Mouse (Mus musculus) bone marrow, adult 2 months (tissue): ENCODE measurements at regions not wholly inside any gene's neighbourhood (a gene's known extent, or its start where the extent isn't known, plus 50 kb on each side); places are given as distances from the start of the nearest gene placed in this dataset.

Experiments used
- H3K27ac ChIP-seq: fragments of 200-500 bp; 2 replicates; pipeline ENCODE4 v1.5.1; 2012; ENCODE audit warnings: low read depth, mild to moderate bottlenecking, control low read depth, inconsistent platforms, low read length; ENCODE audit not compliant: control insufficient read depth, poor library complexity, insufficient read depth
- H3K4me1 ChIP-seq: fragments of 200-500 bp; 2 replicates; pipeline ENCODE4 v1.6.1; 2011; ENCODE audit warnings: low read length; ENCODE audit not compliant: control insufficient read depth, insufficient read depth
- H3K4me3 ChIP-seq: fragments of 200-500 bp; replicated peaks from 2 replicates; pipeline ENCODE3; 2011; ENCODE audit warnings: mild to moderate bottlenecking, low read depth, low read length, control low read depth; ENCODE audit not compliant: control insufficient read depth
- CTCF ChIP-seq: fragments of 200-500 bp; IDR thresholded peaks from 2 replicates; pipeline ENCODE4 v1.5.1; 2011; ENCODE audit warnings: low read length, control low read depth; ENCODE audit not compliant: control insufficient read depth, insufficient read depth
- POLR2A ChIP-seq: fragments of 200-500 bp; IDR thresholded peaks from 2 replicates; pipeline ENCODE4 v1.6.1; 2011; ENCODE audit warnings: low read depth, mild to moderate bottlenecking, control low read depth, low read length, borderline replicate concordance; ENCODE audit not compliant: control insufficient read depth
- WGBS: fragments of 180-500 bp; shearing (Covaris S2); methylation state at CpG from one replicate; pipeline ENCODE4 v1.1.7; 2018; 5-methylcytosine and 5-hydroxymethylcytosine counted together

DNA sequence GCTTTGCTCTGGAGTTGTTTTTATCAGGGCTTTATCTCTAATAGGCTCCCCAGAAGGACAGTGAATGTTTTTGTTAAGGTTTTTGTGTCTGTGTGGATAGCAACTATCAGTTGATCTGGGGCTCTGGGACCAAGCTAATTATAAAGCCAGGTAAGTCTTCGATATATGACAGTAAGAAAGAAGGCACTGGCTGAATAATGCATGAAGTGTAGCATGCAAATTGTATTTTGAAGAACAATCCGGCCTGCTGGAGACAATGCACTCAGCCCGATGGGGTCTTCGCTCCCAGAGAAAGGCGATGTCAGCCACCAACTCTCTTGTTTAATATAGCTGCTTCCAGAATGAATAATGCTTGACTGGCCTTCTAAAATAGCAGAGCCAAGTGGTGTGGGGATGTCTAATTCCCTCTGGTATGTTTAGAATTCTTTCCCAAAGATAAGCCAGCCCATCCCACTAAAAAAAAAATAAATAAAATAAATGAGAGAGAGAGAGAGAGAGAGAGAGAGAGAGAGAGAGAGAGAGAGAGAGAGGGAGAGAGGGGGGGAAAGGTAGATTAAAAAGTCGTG lies 68.6 kb downstream of the Dad1 start:
- no peak for TF ChIP-seq POLR2A
- TF ChIP-seq CTCF, result no peak

DNA sequence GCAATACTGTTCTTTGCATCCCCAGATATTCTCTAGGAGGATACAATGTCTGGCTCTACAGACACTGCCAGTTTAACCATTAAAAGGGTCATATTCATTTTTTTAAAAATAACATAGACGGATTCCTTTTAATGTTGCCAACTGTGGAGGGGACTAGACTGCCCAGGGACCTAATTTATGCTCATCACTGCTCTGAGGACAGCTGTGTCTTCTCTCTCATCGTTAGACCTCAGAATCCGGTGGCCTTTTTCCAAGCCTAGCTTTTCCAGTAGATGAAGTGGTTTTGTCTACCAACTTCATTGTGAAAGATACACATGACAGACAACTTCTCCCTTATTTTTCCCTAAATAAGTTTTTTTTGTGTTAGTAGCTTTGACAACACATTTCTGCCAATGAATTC lies 70.0 kb downstream of the Dad1 start:
- 73% methylated on average over 3 of the region's 3 CpGs for WGBS
- H3K4me1 ChIP-seq, result no peaks in the 10 kb centered on the region
- no peak overlapping the region for H3K4me3 ChIP-seq
- H3K27ac ChIP-seq, result no peak overlapping the region
- TF ChIP-seq CTCF (no peak), POLR2A (no peak)

More for the DNA sequence above, 68.6 kb downstream of the Dad1 start:
- no peak overlapping the region for H3K4me3 ChIP-seq
- H3K4me1 ChIP-seq, result no peaks in the 10 kb centered on the region
- 82% methylated on average over 6 of the region's 6 CpGs for WGBS
- H3K27ac ChIP-seq, result no peak overlapping the region

DNA sequence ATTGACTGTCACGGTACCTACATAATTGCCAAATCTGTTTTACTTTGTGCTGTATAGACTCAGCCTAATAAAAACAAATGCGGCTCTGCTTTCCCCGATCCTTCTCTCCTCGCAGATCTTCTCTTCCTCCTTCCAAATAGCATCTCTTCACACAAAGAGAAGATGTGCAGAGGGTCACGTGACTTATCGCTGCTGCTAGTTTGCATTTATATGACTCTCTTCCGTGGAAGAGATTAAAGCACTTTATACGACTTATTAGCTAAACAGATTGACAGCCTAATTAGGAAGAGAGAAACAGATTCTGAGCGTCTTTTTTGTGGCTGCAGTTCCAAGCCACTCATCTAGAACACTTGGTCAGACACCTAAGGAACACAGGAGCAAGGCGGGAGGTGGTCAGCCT lies 71.1 kb downstream of the Dad1 start:
- WGBS, result 84% methylated on average over 10 of the region's 10 CpGs
- Histone ChIP-seq H3K27ac (no peak overlapping the region), H3K4me3 (no peak overlapping the region), H3K4me1 (no peaks in the 10 kb centered on the region)
- TF ChIP-seq POLR2A, result no peak
- TF ChIP-seq CTCF, result no peak

DNA sequence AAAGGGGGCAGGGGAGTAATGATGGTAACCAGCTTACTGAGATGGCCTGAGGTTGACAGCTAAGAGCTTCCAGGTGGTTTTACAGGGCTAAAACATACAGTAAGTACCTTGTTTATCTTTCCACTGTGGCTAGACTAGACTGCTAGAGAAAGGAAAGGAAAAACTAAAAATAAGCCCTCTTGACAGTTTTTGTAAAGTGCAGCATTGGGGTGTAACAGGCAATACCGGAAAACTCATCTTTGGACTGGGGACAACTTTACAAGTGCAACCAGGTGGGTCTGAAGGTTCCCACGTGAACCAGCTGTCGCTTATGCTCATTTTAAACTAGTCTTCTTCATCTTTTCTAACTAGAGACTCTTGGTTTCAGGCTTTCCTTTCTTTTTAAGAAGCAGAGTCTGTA lies 72.6 kb downstream of the Dad1 start:
- no peaks in the 10 kb centered on the region for H3K4me1 ChIP-seq
- no peak for TF ChIP-seq CTCF
- TF ChIP-seq POLR2A, result no peak
- H3K4me3 ChIP-seq, result no peak overlapping the region
- whole genome bisulfite sequencing, result 68% methylated on average over 3 of the region's 3 CpGs
- no peak overlapping the region for H3K27ac ChIP-seq

DNA sequence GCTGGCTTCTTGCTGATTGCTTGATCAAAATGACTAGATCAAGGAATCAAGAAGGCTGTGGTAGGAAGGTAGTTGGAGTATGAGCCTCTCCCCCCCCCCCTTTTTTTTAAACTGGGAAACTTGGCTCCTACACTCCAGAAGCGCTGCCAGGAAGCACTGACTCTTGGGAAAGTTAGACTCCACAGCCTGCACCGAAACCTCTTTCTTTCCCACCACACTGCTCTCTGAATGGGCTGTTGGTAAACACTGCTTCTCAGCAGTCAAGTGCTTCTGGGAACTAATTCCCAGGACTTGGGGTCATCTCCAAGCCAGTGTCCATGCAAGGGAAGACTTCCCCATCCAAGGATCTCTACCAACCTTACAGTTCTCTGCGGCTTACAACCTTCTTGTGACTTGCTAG lies 73.2 kb downstream of the Dad1 start:
- WGBS, result 84% methylated on average over 3 of the region's 3 CpGs
- Histone ChIP-seq H3K4me3 (no peak overlapping the region), H3K27ac (no peak overlapping the region), H3K4me1 (no peaks in the 10 kb centered on the region)
- TF ChIP-seq CTCF (no peak), POLR2A (no peak)

DNA sequence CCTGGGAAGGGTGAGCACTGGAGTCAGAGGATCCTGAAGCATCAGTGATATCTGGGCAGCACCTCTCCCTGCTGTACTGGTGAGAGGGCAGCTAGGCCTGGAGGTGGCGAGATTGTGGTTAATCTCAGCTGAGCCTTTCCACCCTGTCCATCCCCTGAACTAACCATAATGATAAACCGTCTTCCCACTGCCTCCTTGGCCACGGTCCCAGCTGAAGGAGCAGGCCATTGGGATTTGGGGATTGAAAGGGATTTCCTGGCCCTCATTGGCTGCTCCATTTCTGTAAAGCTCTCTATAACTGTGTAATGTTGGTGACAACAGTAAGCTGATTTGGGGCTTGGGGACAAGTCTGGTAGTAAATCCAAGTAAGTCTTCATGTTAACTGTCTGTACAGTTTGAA lies 73.6 kb downstream of the Dad1 start:
- no peak for TF ChIP-seq POLR2A
- TF ChIP-seq CTCF, result no peak
- Histone ChIP-seq H3K27ac (no peak overlapping the region), H3K4me1 (no peaks in the 10 kb centered on the region), H3K4me3 (no peak overlapping the region)
- WGBS, result 57% methylated on average over 3 of the region's 3 CpGs

DNA sequence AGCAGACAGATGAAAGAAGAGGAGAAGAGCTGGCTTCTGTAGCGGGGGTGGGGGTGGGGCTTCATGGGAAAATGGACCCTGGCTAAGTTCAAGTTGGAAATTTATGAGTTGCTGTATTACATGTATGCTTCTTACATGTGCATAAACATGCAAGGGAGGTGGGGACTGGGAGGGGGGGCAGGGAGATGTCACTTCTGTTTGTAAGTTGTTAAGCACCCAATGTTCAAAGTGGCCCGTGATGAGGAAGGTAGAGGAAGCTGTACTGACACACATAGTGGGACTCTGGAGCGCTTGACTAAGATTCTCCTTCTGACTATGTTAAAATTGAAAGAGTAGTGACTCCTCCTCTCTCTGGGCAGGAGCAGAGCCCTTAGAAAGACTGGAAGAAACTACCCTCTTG lies 75.0 kb downstream of the Dad1 start:
- WGBS, result 79% methylated on average over 3 of the region's 3 CpGs

DNA sequence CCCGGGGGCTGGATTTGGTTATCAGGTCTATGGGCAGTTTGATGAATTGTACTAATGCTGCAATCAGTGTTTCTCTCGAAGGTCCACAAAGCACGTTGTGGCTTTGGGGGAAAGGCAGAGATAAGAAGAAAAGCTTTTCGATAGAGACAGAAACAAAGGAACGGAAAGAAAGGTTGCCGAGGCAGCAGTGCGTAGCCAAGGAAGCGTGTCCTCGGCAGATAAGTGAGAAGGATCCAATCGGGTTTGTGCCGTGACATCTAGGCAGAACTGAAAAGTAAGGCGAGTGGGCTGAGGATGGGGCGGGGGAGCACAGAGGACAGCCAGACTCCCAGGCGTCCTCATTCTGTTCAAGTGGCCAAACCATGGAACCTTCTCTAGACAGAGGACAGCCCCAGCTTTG lies 77.4 kb downstream of the Dad1 start:
- WGBS, result 35% methylated on average over 14 of the region's 14 CpGs
- Histone ChIP-seq H3K4me1 (no peaks in the 10 kb centered on the region), H3K4me3 (no peak overlapping the region), H3K27ac (no peak overlapping the region)
- no peak for TF ChIP-seq CTCF
- TF ChIP-seq POLR2A, result no peak

More for the DNA sequence above, 75.0 kb downstream of the Dad1 start:
- TF ChIP-seq CTCF (no peak), POLR2A (no peak)
- no peak overlapping the region for H3K4me3 ChIP-seq
- H3K27ac ChIP-seq, result no peak overlapping the region
- H3K4me1 ChIP-seq, result no peaks in the 10 kb centered on the region

DNA sequence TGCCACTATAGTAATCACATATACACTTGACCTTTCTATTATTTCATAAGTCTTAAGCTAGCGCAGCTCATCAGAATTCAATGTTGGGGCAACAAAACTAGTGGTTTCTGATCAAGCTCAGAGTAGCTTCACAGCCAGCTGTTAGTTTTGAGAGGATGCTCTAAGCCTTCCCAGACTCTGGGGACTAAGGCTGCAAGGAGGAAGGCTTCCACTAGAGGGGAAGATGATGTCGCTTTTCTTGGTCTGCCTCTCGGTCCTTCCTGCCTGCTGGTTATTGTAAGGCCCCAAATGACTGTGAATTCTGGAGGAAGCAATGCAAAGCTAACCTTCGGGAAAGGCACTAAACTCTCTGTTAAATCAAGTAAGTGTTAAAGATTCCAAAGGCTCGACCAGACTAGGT lies 78.4 kb downstream of the Dad1 start:
- Histone ChIP-seq H3K27ac (no peak overlapping the region), H3K4me1 (no peaks in the 10 kb centered on the region), H3K4me3 (no peak overlapping the region)
- 66% methylated on average over 5 of the region's 5 CpGs for WGBS
- no peak for TF ChIP-seq CTCF
- no peak for TF ChIP-seq POLR2A

DNA sequence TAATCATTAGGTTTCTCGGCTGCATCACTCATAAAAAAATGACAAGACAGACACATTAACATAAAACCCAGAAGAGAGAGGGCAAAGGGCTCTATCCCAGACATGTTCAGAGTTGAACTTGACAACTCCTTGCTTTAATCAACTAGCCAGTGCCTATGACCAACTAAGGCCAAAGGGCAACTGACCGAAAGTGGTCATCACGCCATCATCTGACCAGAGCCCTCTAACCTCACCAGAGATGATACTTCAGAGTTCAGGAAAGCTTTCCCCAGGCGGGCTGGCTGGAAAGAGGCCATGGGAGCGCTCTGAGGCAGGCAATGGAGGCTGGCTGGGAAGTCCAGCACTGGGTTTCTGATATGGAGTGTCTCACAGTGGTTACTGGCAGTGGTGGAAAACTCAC lies 80.6 kb downstream of the Dad1 start:
- no peak overlapping the region for H3K4me3 ChIP-seq
- no peak for TF ChIP-seq POLR2A
- TF ChIP-seq CTCF, result no peak
- no peak overlapping the region for H3K27ac ChIP-seq
- 81% methylated on average over 5 of the region's 5 CpGs for whole genome bisulfite sequencing
- H3K4me1 ChIP-seq, result no peaks in the 10 kb centered on the region
